Mouse (Mus musculus): ENCODE data around the gene Olfr983.

Olfr983 gene

GRCm38 (mm10) chr9:40093495-40093894 is at the start of gene Olfr983:
TSS of gene Olfr983 (minus strand) at chr9:40093595.
- ChIA-PET CTCF (no interaction called here), POLR2A (interaction anchor here in 1 of 4 experiments (0.6 kb wide), 1 partner anchor 143 kb away, joined by 5 read pairs; no protein-coding TSS in a partner anchor)

- CTCF ChIA-PET, result no interaction called here
- POLR2A ChIA-PET, result no interaction called here
Measured at GRCm38 (mm10) chr9:40141544-40141943, 48.1 kb upstream of the Olfr983 start.

GRCm38 (mm10) chr9:40139484-40139883 is 46.1 kb upstream of the Olfr983 start:
- ChIA-PET POLR2A (interaction anchor here in 3 of 4 experiments (0.6 to 3.1 kb wide), 6 partner anchors 9 to 197 kb away, joined by 3 to 12 read pairs (median 4); partner anchors contain the start of gene Olfr985 (in 1 of the 3)), CTCF (no interaction called here)

GRCm38 (mm10) chr9:40136987-40137688 is 43.7 kb upstream of the Olfr983 start:
- CTCF ChIA-PET, result interaction anchor here in 2 of 4 experiments (0.5 to 0.6 kb wide), 2 partner anchors 12 to 159 kb away, joined by 3 to 5 read pairs; no protein-coding TSS in a partner anchor

GRCm38 (mm10) chr9:40130556-40130955 is 37.2 kb upstream of the Olfr983 start:
- ChIA-PET POLR2A (interaction anchor here in 2 of 4 experiments (0.8 to 1.1 kb wide), 2 partner anchors 8 to 9 kb away, joined by 3 to 4 read pairs; no protein-coding TSS in a partner anchor), CTCF (interaction anchor here in 1 of 4 experiments (0.6 kb wide), 1 partner anchor 1759 kb away, joined by 3 read pairs; no protein-coding TSS in a partner anchor)

More at GRCm38 (mm10) chr9:40136987-40137688, 43.7 kb upstream of the Olfr983 start:
- POLR2A ChIA-PET, result interaction anchor here in 2 of 4 experiments (0.9 to 3.1 kb wide), 3 partner anchors 11 to 102 kb away, joined by 3 to 12 read pairs (median 4); no protein-coding TSS in a partner anchor

GRCm38 (mm10) chr9:40130084-40130483 is 36.7 kb upstream of the Olfr983 start, which contains the start of gene Olfr985:
TSS of gene Olfr985 (minus strand) at chr9:40130184.
- CTCF ChIA-PET, result no interaction called here

GRCm38 (mm10) chr9:40117287-40117659 is 23.9 kb upstream of the Olfr983 start:
- POLR2A ChIA-PET, result interaction anchor here in 1 of 4 experiments (1.2 kb wide), 1 partner anchor 10 kb away, joined by 3 read pairs; no protein-coding TSS in a partner anchor
- CTCF ChIA-PET, result no interaction called here

More at GRCm38 (mm10) chr9:40130084-40130483, 36.7 kb upstream of the Olfr983 start, which contains the start of gene Olfr985:
- POLR2A ChIA-PET, result interaction anchor here in 2 of 4 experiments (0.8 to 1.1 kb wide), 2 partner anchors 8 to 9 kb away, joined by 3 to 4 read pairs; no protein-coding TSS in a partner anchor

GRCm38 (mm10) chr9:40116645-40117286 is 23.4 kb upstream of the Olfr983 start:
- ChIA-PET POLR2A (interaction anchor here in 1 of 4 experiments (1.2 kb wide), 1 partner anchor 9 kb away, joined by 3 read pairs; no protein-coding TSS in a partner anchor), CTCF (no interaction called here)

GRCm38 (mm10) chr9:40114106-40114505 is 20.7 kb upstream of the Olfr983 start, which contains the start of gene Olfr984:
TSS of gene Olfr984 (minus strand) at chr9:40114206.
- ChIA-PET POLR2A (no interaction called here), CTCF (interaction anchor here in 1 of 4 experiments (0.7 kb wide), 1 partner anchor 30 kb away, joined by 9 read pairs; no protein-coding TSS in a partner anchor)

- POLR2A ChIA-PET, result no interaction called here
- CTCF ChIA-PET, result no interaction called here
Measured at GRCm38 (mm10) chr9:40094769-40095168, 1.4 kb upstream of the Olfr983 start.

GRCm38 (mm10) chr9:40073529-40073928 is 19.9 kb downstream of the Olfr983 start, which contains the start of gene Olfr982:
TSS of gene Olfr982 (plus strand) at chr9:40073829.
- CTCF ChIA-PET, result no interaction called here
- POLR2A ChIA-PET, result interaction anchor here in 1 of 4 experiments (0.5 kb wide), 1 partner anchor 14 kb away, joined by 3 read pairs; no protein-coding TSS in a partner anchor

- POLR2A ChIA-PET, result interaction anchor here in 1 of 4 experiments (0.8 kb wide), 1 partner anchor 10 kb away, joined by 6 read pairs; no protein-coding TSS in a partner anchor
- CTCF ChIA-PET, result no interaction called here
Measured at GRCm38 (mm10) chr9:40050138-40050537, 43.3 kb downstream of the Olfr983 start.

Measured in embryonic stem cell, embryonic (primary cell).